Comparison of ENCODE assay signal across 17 mouse cellular contexts in genomic region chr4:123054172-123054790, GRCm38 (mm10). TPM values are rescaled to one million over a fixed set of nuclear protein-coding genes. Genes with fewer than 3 reads are reported as not detected.
A peak's percentile ranks its signal among the peaks of the same experiment; 100 is the strongest.
DNase-seq lines count a peak whose midpoint lies in the region; ATAC-seq and TF ChIP-seq lines count a peak whose summit lies in the region.
"Had no signal": no experiment of that assay in that cellular context is flagged by ENCODE, and none has a peak within 500 bp of the region (broad histone marks: within the 10 kb centered on the region; RNA-seq: fewer than 3 reads in every experiment).

No protein-coding gene starts in this region.

- no peak for ATAC-seq in hindbrain, embryonic 16.5 days
- ATAC-seq in forebrain, postnatal 0 days, result no peak; the same call in 1 of the 2 replicates
- ATAC-seq in liver, embryonic 11.5 days (replicated peaks; ENCODE audit: low FRiP score), result no peak
- ATAC-seq: activated CD4-positive, CD25-positive, alpha-beta regulatory T cell, adult 4 months had no signal

- H3K9me3 ChIP-seq in hindbrain, embryonic 10.5 days, result no peaks in the 10 kb centered on the region
- H3K9me3 ChIP-seq in hindbrain, embryonic 16.5 days (ENCODE audit: control insufficient read depth, low read length), result no peaks in the 10 kb centered on the region
- H3K9me3 ChIP-seq in forebrain, postnatal 0 days (ENCODE audit: low read length), result no peaks in the 10 kb centered on the region
- H3K9me3 ChIP-seq in liver, embryonic 11.5 days (ENCODE audit: control insufficient read depth, low read length), result no peaks in the 10 kb centered on the region
- H3K9me3 ChIP-seq: embryonic facial prominence, embryonic 15.5 days; G1E; liver, embryonic 15.5 days had no signal

- 87% methylated on average over 16 of the region's 16 CpGs for WGBS in hindbrain, embryonic 10.5 days
- 71% methylated on average over 16 of the region's 16 CpGs for WGBS in hindbrain, embryonic 16.5 days
- WGBS in forebrain, postnatal 0 days, result 56% methylated on average over 16 of the region's 16 CpGs
- WGBS in liver, embryonic 11.5 days, result 85% methylated on average over 16 of the region's 16 CpGs

- H3K27me3 ChIP-seq in hindbrain, embryonic 10.5 days (ENCODE audit: insufficient read depth, poor library complexity, severe bottlenecking), result no peaks in the 10 kb centered on the region
- H3K27me3 ChIP-seq in hindbrain, embryonic 16.5 days (replicated peaks; ENCODE audit: control insufficient read depth, insufficient read depth, low read length), result no peaks in the 10 kb centered on the region
- H3K27me3 ChIP-seq in forebrain, postnatal 0 days (ENCODE audit: insufficient read depth, low read length), result no peaks in the 10 kb centered on the region
- H3K27me3 ChIP-seq in liver, embryonic 11.5 days (replicated peaks; ENCODE audit: control insufficient read depth, insufficient read depth, low read length), result no peaks in the 10 kb centered on the region
- H3K27me3 ChIP-seq: embryonic facial prominence, embryonic 15.5 days; liver, embryonic 15.5 days had no signal

- H3K4me3 ChIP-seq in hindbrain, embryonic 10.5 days, result no peak overlapping the region
- H3K4me3 ChIP-seq in hindbrain, embryonic 16.5 days (ENCODE audit: low read length), result no peak overlapping the region
- no peak overlapping the region for H3K4me3 ChIP-seq in forebrain, postnatal 0 days (ENCODE audit: low read depth, low read length)
- no peak overlapping the region for H3K4me3 ChIP-seq in liver, embryonic 11.5 days (ENCODE audit: low read depth, low read length)
- H3K4me3 ChIP-seq: embryonic facial prominence, embryonic 15.5 days; liver, embryonic 15.5 days; myocyte had no signal

- no peak overlapping the region for H3K4me2 ChIP-seq in hindbrain, embryonic 16.5 days (ENCODE audit: low read length)
- H3K4me2 ChIP-seq in forebrain, postnatal 0 days (ENCODE audit: low read depth), result no peak overlapping the region
- H3K4me2 ChIP-seq in liver, embryonic 11.5 days, result no peak overlapping the region
- H3K4me2 ChIP-seq: embryonic facial prominence, embryonic 15.5 days; liver, embryonic 15.5 days had no signal

- intact Hi-C loops in left cerebral cortex, postnatal 25 days (cut with DNase I), result no loop called here

- peaks cover 18% of the 10 kb centered on the region for H3K4me1 ChIP-seq in hindbrain, embryonic 10.5 days (replicated peaks)
- H3K4me1 ChIP-seq in hindbrain, embryonic 16.5 days (ENCODE audit: control insufficient read depth, insufficient read depth, low read depth, low read length), result peaks cover 15% of the 10 kb centered on the region
- 0 out of 2 replicates have a peak, but pooled peaks cover 4% of the 10 kb centered on the region for H3K4me1 ChIP-seq in forebrain, postnatal 0 days (ENCODE audit: insufficient read depth)
- no peaks in the 10 kb centered on the region for H3K4me1 ChIP-seq in liver, embryonic 11.5 days (replicated peaks; ENCODE audit: control insufficient read depth, insufficient read depth, low read length)

- H3K27ac ChIP-seq in hindbrain, embryonic 10.5 days, result peak overlapping the region; percentile 19
- H3K27ac ChIP-seq in hindbrain, embryonic 16.5 days (ENCODE audit: low read depth, low read length), result no peak overlapping the region
- peak overlapping the region; percentile 62 for H3K27ac ChIP-seq in forebrain, postnatal 0 days (ENCODE audit: low read depth, low read length)
- H3K27ac ChIP-seq in liver, embryonic 11.5 days (ENCODE audit: low read depth, low read length), result no peak overlapping the region
- H3K27ac ChIP-seq: embryonic facial prominence, embryonic 15.5 days; liver, embryonic 15.5 days had no signal

- H3K9ac ChIP-seq in hindbrain, embryonic 16.5 days (ENCODE audit: low read depth, low read length), result no peak overlapping the region
- H3K9ac ChIP-seq in forebrain, postnatal 0 days, result no peak overlapping the region
- no peak overlapping the region for H3K9ac ChIP-seq in liver, embryonic 11.5 days (ENCODE audit: low read depth, low read length)
- H3K9ac ChIP-seq: embryonic facial prominence, embryonic 15.5 days; liver, embryonic 15.5 days had no signal

- no peak for DNase-seq in hindbrain, embryonic 10.5 days (ENCODE audit: low spot score)
- DNase-seq in Muller cell, postnatal 12 days (ENCODE audit: inconsistent ontology term), result peak; percentile 6
- peak; percentile 45 for DNase-seq in forebrain, postnatal 0 days
- peak; percentile 74 to 94 for DNase-seq in left cerebral cortex, postnatal 25 days (ENCODE audit: low spot score in 2 of 2)
- DNase-seq in c-Kit-positive CD71-positive TER-119-positive erythroid progenitor cells, embryonic 14.5 days (ENCODE audit: low spot score), result no peak
- DNase-seq in kidney, adult 9 months, result no peak
- DNase-seq in liver, embryonic 11.5 days (ENCODE audit: low spot score), result no peak
- DNase-seq: cerebellum, postnatal 36 days; kidney, adult 11 months; lung, postnatal 36 days; thymus, postnatal 36 days had no signal

- no peak for TF ChIP-seq CTCF in forebrain, postnatal 0 days (IDR thresholded peaks at IDR 0.05; ENCODE audit: low read depth)

- H3K36me3 ChIP-seq in hindbrain, embryonic 10.5 days, result peaks cover 88% of the 10 kb centered on the region
- H3K36me3 ChIP-seq in hindbrain, embryonic 16.5 days (ENCODE audit: control insufficient read depth, insufficient read depth, low read length), result peaks cover 26% of the 10 kb centered on the region
- peaks cover 46% of the 10 kb centered on the region for H3K36me3 ChIP-seq in forebrain, postnatal 0 days (ENCODE audit: insufficient read depth)
- peaks cover 28% of the 10 kb centered on the region for H3K36me3 ChIP-seq in liver, embryonic 11.5 days (ENCODE audit: control insufficient read depth, insufficient read depth, low read length)

RNA-seq across cellular contexts. Expression of gene Trit1, which starts 37.9 kb away (rescaled TPM):
- 22.7 and 25.0 TPM in 2 replicates for polyA plus RNA-seq in hindbrain, embryonic 10.5 days (2016; fragmentation: Nextera tagmentation; extraction: Ambion mirVana)
- polyA plus RNA-seq in hindbrain, embryonic 16.5 days (2015; fragmentation: Nextera tagmentation; extraction: Ambion mirVana), result 21.4 and 21.5 TPM in 2 replicates
- 22.8 and 23.7 TPM in 2 replicates for total RNA-seq in forebrain, postnatal 0 days (2014; rRNA removed)
- polyA plus RNA-seq in forebrain, postnatal 0 days (2015; fragmentation: Nextera tagmentation; extraction: Ambion mirVana), result 20.4 and 22.1 TPM in 2 replicates
- 10 to 100 TPM; 18.5 to 22.2 TPM for total RNA-seq in left cerebral cortex, postnatal 25 days (2021)
- 17.2 and 17.5 TPM in 2 replicates for polyA plus RNA-seq in liver, embryonic 11.5 days (2014; fragmentation: Nextera tagmentation; extraction: Ambion mirVana)

RNA-seq across cellular contexts. Expression of gene Bmp8b, which starts 50.7 kb away (rescaled TPM):
- 0.25 and 0.60 TPM in 2 replicates for polyA plus RNA-seq in hindbrain, embryonic 10.5 days (2016; fragmentation: Nextera tagmentation; extraction: Ambion mirVana)
- 0.56 and 0.58 TPM in 2 replicates for polyA plus RNA-seq in hindbrain, embryonic 16.5 days (2015; fragmentation: Nextera tagmentation; extraction: Ambion mirVana)
- 0.31 and 0.62 TPM in 2 replicates for total RNA-seq in forebrain, postnatal 0 days (2014; rRNA removed)
- polyA plus RNA-seq in forebrain, postnatal 0 days (2015; fragmentation: Nextera tagmentation; extraction: Ambion mirVana), result 0.15 and 0.40 TPM in 2 replicates
- total RNA-seq in left cerebral cortex, postnatal 25 days (2021), result under 1 TPM in 1 of 2 experiments, not detected in 1; 0.27 TPM
- polyA plus RNA-seq in liver, embryonic 11.5 days (2014; fragmentation: Nextera tagmentation; extraction: Ambion mirVana), result 1.7 and 2.2 TPM in 2 replicates
- polyA plus RNA-seq: G1E had no signal

RNA-seq across cellular contexts. Expression of gene Mycl, which starts 58.8 kb away (rescaled TPM):
- polyA plus RNA-seq in hindbrain, embryonic 10.5 days (2016; fragmentation: Nextera tagmentation; extraction: Ambion mirVana), result 74.1 and 82.3 TPM in 2 replicates
- 34.1 and 44.7 TPM in 2 replicates for polyA plus RNA-seq in hindbrain, embryonic 16.5 days (2015; fragmentation: Nextera tagmentation; extraction: Ambion mirVana)
- total RNA-seq in forebrain, postnatal 0 days (2014; rRNA removed), result 106 and 113 TPM in 2 replicates
- polyA plus RNA-seq in forebrain, postnatal 0 days (2015; fragmentation: Nextera tagmentation; extraction: Ambion mirVana), result 65.9 and 67.6 TPM in 2 replicates
- 10 to 100 TPM; 11.0 to 14.2 TPM for total RNA-seq in left cerebral cortex, postnatal 25 days (2021)
- polyA plus RNA-seq in liver, embryonic 11.5 days (2014; fragmentation: Nextera tagmentation; extraction: Ambion mirVana), result 3.1 and 4.0 TPM in 2 replicates
- polyA plus RNA-seq: activated CD4-positive, CD25-positive, alpha-beta regulatory T cell, adult 4 months; G1E had no signal

Comparison
In these comparisons a context has a peak if more than half of its experiments do, and no peak if none do; other contexts are left out.
1. H3K27ac ChIP-seq: peak in hindbrain, embryonic 10.5 days (single experiment) and forebrain, postnatal 0 days (single experiment); none in hindbrain, embryonic 16.5 days (single experiment) and liver, embryonic 11.5 days (single experiment).
2. DNase-seq: peak in Muller cell, postnatal 12 days (single experiment), forebrain, postnatal 0 days (single experiment) and left cerebral cortex, postnatal 25 days (2 of 2); none in hindbrain, embryonic 10.5 days (single experiment), c-Kit-positive CD71-positive TER-119-positive erythroid progenitor cells, embryonic 14.5 days (single experiment), kidney, adult 9 months (single experiment) and liver, embryonic 11.5 days (single experiment).